Mouse (Mus musculus) midbrain, embryonic 11.5 days (tissue): ENCODE results near the gene Tmem132d. TPM values are rescaled to one million over a fixed set of nuclear protein-coding genes. Genes with fewer than 3 reads are reported as not detected.

ENCODE experiments used
- ATAC-seq: fragments of 200-750 bp; cut with Nextera tagmentation; 2 replicates; pipeline ENCODE4 v1.8.0; 2017; ENCODE audit warnings: moderate TSS enrichment, moderate library complexity; ENCODE audit not compliant: low FRiP score
- DNase-seq: peaks from one replicate; pipeline ENCODE4 v3.0.0; 2015; ENCODE audit warnings: low spot score; ENCODE audit errors: missing footprints
- H3K27ac ChIP-seq: fragments of 300-500 bp; sonication (generic); 2 replicates; pipeline ENCODE4 v1.5.1; 2014; ENCODE audit warnings: low read depth, low read length
- H3K27me3 ChIP-seq: fragments of 300-500 bp; sonication (generic); 2 replicates; pipeline ENCODE4 v1.6.1; 2014; ENCODE audit warnings: mild to moderate bottlenecking, low read length, moderate library complexity, mixed read lengths; ENCODE audit not compliant: control insufficient read depth, insufficient read depth
- H3K36me3 ChIP-seq: fragments of 300-500 bp; sonication (generic); 2 replicates; pipeline ENCODE4 v1.6.1; 2014; ENCODE audit warnings: mild to moderate bottlenecking, low read length, moderate library complexity, mixed read lengths; ENCODE audit not compliant: control insufficient read depth, insufficient read depth
- H3K4me1 ChIP-seq: fragments of 300-500 bp; sonication (generic); 2 replicates; pipeline ENCODE4 v1.6.1; 2014; ENCODE audit warnings: low read length; ENCODE audit not compliant: control insufficient read depth, insufficient read depth
- H3K4me2 ChIP-seq: fragments of 300-500 bp; sonication (generic); 2 replicates; pipeline ENCODE4 v1.6.1; 2014; ENCODE audit warnings: mild to moderate bottlenecking, moderate library complexity
- H3K4me3 ChIP-seq: fragments of 300-500 bp; sonication (generic); 2 replicates; pipeline ENCODE4 v1.5.1; 2014; ENCODE audit warnings: low read depth, low read length
- H3K9ac ChIP-seq: fragments of 300-500 bp; sonication (generic); 2 replicates; pipeline ENCODE4 v1.6.1; 2014; ENCODE audit warnings: low read length
- H3K9me3 ChIP-seq: fragments of 300-500 bp; sonication (generic); 2 replicates; pipeline ENCODE4 v1.6.1; 2016; ENCODE audit warnings: low read length; ENCODE audit not compliant: control insufficient read depth
- WGBS: fragments of 180-500 bp; shearing (Covaris S2); extraction: QIAGEN DNeasy Blood & Tissue Kit; methylation state at CpG from one replicate; pipeline ENCODE4 v1.1.7; 2014; 5-methylcytosine and 5-hydroxymethylcytosine counted together
- polyA plus RNA-seq: library from polyadenylated mRNA; unstranded; fragments of >200 nt; fragmentation: Nextera tagmentation; extraction: Ambion mirVana; gene quantifications from 2 replicates; pipeline ENCODE4 v1.2.1, GENCODE M21; 2014

Gene Tmem132d
- polyA plus RNA-seq, 1 experiment from 2014 or later: 0.36 TPM

GRCm38 (mm10) chr5:128444876-128445275 lies 12.0 kb upstream of the Tmem132d start:
- H3K4me1 ChIP-seq: no peaks in the 10 kb centered on the region; the same call in none of the 2 replicates
- H3K9ac ChIP-seq: no peak overlapping the region
- DNase-seq (peak; percentile 90), ATAC-seq (no peak)
- H3K9me3 ChIP-seq: no peaks in the 10 kb centered on the region
- peaks cover 21% of the 10 kb centered on the region for H3K27me3 ChIP-seq
- H3K4me2 ChIP-seq: no peak overlapping the region
- no peak overlapping the region for H3K4me3 ChIP-seq
- H3K27ac ChIP-seq: no peak overlapping the region
- no peaks in the 10 kb centered on the region for H3K36me3 ChIP-seq
- WGBS: 16% methylated on average over 6 of the region's 6 CpGs

- DNase-seq (peak; percentile 86), ATAC-seq (no peak)
- H3K9ac ChIP-seq: no peak overlapping the region; the same call in 1 of the 2 replicates
- no peaks in the 10 kb centered on the region for H3K36me3 ChIP-seq
- H3K27ac ChIP-seq: no peak overlapping the region
- 36% methylated on average over 4 of the region's 4 CpGs for WGBS
- no peaks in the 10 kb centered on the region; the same call in none of the 2 replicates for H3K4me1 ChIP-seq
- H3K27me3 ChIP-seq: peaks cover 21% of the 10 kb centered on the region
- H3K4me2 ChIP-seq: peak overlapping the region; percentile 39
- no peaks in the 10 kb centered on the region for H3K9me3 ChIP-seq
- peak overlapping the region; percentile 11; the same call in 1 of the 2 replicates for H3K4me3 ChIP-seq
Observed at GRCm38 (mm10) chr5:128443848-128444247, 11.0 kb upstream of the Tmem132d start.

GRCm38 (mm10) chr5:128441121-128441520 lies 8.2 kb upstream of the Tmem132d start:
- H3K4me1 ChIP-seq: no peaks in the 10 kb centered on the region; the same call in none of the 2 replicates
- no peaks in the 10 kb centered on the region for H3K36me3 ChIP-seq
- ATAC-seq: no peak

GRCm38 (mm10) chr5:128439828-128440227 lies 7.0 kb upstream of the Tmem132d start:
- H3K27me3 ChIP-seq: peaks cover 20% of the 10 kb centered on the region
- WGBS: under 1% methylated on average over 5 of the region's 5 CpGs

More at GRCm38 (mm10) chr5:128441121-128441520, 8.2 kb upstream of the Tmem132d start:
- no peak overlapping the region for H3K4me2 ChIP-seq
- H3K27ac ChIP-seq: no peak overlapping the region
- H3K27me3 ChIP-seq: peaks cover 21% of the 10 kb centered on the region
- 6% methylated on average over 5 of the region's 5 CpGs for WGBS
- H3K9me3 ChIP-seq: no peaks in the 10 kb centered on the region
- no peak overlapping the region for H3K4me3 ChIP-seq
- DNase-seq: peak; percentile 66
- no peak overlapping the region for H3K9ac ChIP-seq

GRCm38 (mm10) chr5:128438078-128438477 lies 5.2 kb upstream of the Tmem132d start:
- Histone ChIP-seq H3K9me3 (no peaks in the 10 kb centered on the region), H3K27me3 (peaks cover 25% of the 10 kb centered on the region), H3K4me1 (no peaks in the 10 kb centered on the region; the same call in 1 of the 2 replicates), H3K36me3 (no peaks in the 10 kb centered on the region), H3K4me2 (no peak overlapping the region), H3K27ac (no peak overlapping the region), H3K4me3 (no peak overlapping the region), H3K9ac (no peak overlapping the region)
- ATAC-seq: no peak
- no peak for DNase-seq
- 80% methylated on average over 16 of the region's 16 CpGs for WGBS

More at GRCm38 (mm10) chr5:128439828-128440227, 7.0 kb upstream of the Tmem132d start:
- Histone ChIP-seq H3K4me1 (no peaks in the 10 kb centered on the region; the same call in none of the 2 replicates), H3K9ac (no peak overlapping the region), H3K4me3 (no peak overlapping the region), H3K27ac (no peak overlapping the region), H3K36me3 (no peaks in the 10 kb centered on the region), H3K9me3 (no peaks in the 10 kb centered on the region), H3K4me2 (no peak overlapping the region)
- DNase-seq (peak; percentile 98), ATAC-seq (peak; percentile 79)

GRCm38 (mm10) chr5:128436909-128437308 lies 4.0 kb upstream of the Tmem132d start:
- DNase-seq (peak; percentile 93), ATAC-seq (no peak)
- no peaks in the 10 kb centered on the region for H3K36me3 ChIP-seq
- no peak overlapping the region for H3K4me2 ChIP-seq
- WGBS: 14% methylated on average over 9 of the region's 9 CpGs
- no peak overlapping the region for H3K9ac ChIP-seq
- peaks cover 31% of the 10 kb centered on the region for H3K27me3 ChIP-seq
- H3K9me3 ChIP-seq: no peaks in the 10 kb centered on the region
- H3K4me3 ChIP-seq: no peak overlapping the region
- H3K27ac ChIP-seq: no peak overlapping the region
- peaks cover 6% of the 10 kb centered on the region; the same call in 1 of the 2 replicates for H3K4me1 ChIP-seq

GRCm38 (mm10) chr5:128435683-128436082 lies 2.8 kb upstream of the Tmem132d start:
- Histone ChIP-seq H3K4me3 (no peak overlapping the region), H3K9me3 (no peaks in the 10 kb centered on the region), H3K4me1 (peaks cover 6% of the 10 kb centered on the region; the same call in 1 of the 2 replicates), H3K27me3 (peaks cover 39% of the 10 kb centered on the region), H3K36me3 (no peaks in the 10 kb centered on the region), H3K27ac (no peak overlapping the region), H3K9ac (no peak overlapping the region), H3K4me2 (no peak overlapping the region)
- no peak for ATAC-seq
- WGBS: 78% methylated on average over 5 of the region's 5 CpGs
- no peak for DNase-seq

GRCm38 (mm10) chr5:128433786-128434185 lies 909 bp upstream of the Tmem132d start:
- Histone ChIP-seq H3K4me1 (peaks cover 6% of the 10 kb centered on the region; the same call in 1 of the 2 replicates), H3K4me2 (no peak overlapping the region), H3K36me3 (no peaks in the 10 kb centered on the region), H3K27me3 (peaks cover 39% of the 10 kb centered on the region), H3K4me3 (no peak overlapping the region), H3K9ac (no peak overlapping the region), H3K27ac (no peak overlapping the region), H3K9me3 (no peaks in the 10 kb centered on the region)
- peak; percentile 84 for DNase-seq
- ATAC-seq: no peak
- 20% methylated on average over 9 of the region's 9 CpGs for WGBS

- Histone ChIP-seq H3K27me3 (peaks cover 39% of the 10 kb centered on the region), H3K27ac (no peak overlapping the region)
Observed at GRCm38 (mm10) chr5:128432422-128432821, 455 bp downstream of the Tmem132d start.

More at GRCm38 (mm10) chr5:128432422-128432821, 455 bp downstream of the Tmem132d start:
- 1% methylated on average over 37 of the region's 37 CpGs for WGBS
- H3K4me1 ChIP-seq: peaks cover 6% of the 10 kb centered on the region; the same call in 1 of the 2 replicates
- ATAC-seq (peak; percentile 19; the same call in 1 of the 2 replicates), DNase-seq (peak; percentile 87)
- peak overlapping the region; percentile 91 for H3K4me2 ChIP-seq
- peak overlapping the region; percentile 4 for H3K9ac ChIP-seq
- peak overlapping the region; percentile 45 for H3K4me3 ChIP-seq
- no peaks in the 10 kb centered on the region for H3K9me3 ChIP-seq
- no peaks in the 10 kb centered on the region for H3K36me3 ChIP-seq
